Mouse (Mus musculus) megakaryocyte-erythroid progenitor cell, adult 5 weeks (primary cell): ENCODE data around the gene Fgf5. TPM values are rescaled to one million over a fixed set of nuclear protein-coding genes. Genes with fewer than 3 reads are reported as not detected.

ENCODE experiments used
- polyA plus RNA-seq: library from polyadenylated mRNA; stranded (reverse); fragments of >175 nt; gene quantifications from 2 replicates; pipeline ENCODE4 v1.2.3, GENCODE M21; 2012

Fgf5 gene
- not detected in 2 replicates for polyA plus RNA-seq

DNA sequence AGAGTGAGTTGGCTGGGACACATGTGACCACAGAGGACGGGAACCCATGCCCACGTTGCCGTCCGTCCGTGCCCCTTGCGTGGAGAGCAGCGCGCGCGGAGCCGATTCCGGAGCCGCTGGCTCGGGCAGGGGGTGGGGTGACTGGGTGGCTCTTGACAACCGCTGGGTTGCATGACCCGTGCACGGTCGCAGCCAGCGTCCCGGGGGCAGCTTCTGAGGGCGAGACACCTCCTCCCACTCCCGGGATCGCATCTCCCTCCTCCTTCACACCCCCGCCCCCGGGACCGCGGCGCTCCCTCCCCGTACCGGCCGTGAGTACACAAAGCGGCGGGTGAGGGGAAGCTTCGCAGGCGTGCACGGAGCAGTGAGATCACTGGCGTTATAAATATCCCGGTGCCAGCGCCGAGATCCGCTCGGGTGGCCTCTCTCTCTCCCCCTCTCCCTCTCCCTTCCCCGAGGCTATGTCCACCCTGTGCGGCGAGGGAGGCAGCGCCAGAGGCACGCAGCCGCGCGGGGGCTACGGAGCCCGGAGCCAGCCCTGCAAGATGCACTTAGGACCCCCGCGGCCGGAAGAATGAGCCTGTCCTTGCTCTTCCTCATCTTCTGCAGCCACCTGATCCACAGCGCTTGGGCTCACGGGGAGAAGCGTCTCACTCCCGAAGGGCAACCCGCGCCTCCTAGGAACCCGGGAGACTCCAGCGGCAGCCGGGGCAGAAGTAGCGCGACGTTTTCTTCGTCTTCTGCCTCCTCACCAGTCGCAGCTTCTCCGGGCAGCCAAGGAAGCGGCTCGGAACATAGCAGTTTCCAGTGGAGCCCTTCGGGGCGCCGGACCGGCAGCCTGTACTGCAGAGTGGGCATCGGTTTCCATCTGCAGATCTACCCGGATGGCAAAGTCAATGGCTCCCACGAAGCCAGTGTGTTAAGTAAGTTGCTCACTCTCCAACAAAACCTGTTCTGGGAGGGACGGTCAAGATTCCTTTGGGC lies at the start of gene Fgf5:
Gene Fgf5, plus strand, starts transcription at position 347 of the 984 bp plus-strand sequence.

Other genes starting within 250 kb of the Fgf5 start
- 5.0 TPM in 2 replicates for gene Antxr2, start 223.1 kb upstream of the Fgf5 start, polyA plus RNA-seq
- gene Prdm8, start 87.0 kb upstream of the Fgf5 start, polyA plus RNA-seq: 0.05 and 0.09 TPM in 2 replicates
- not detected in 2 replicates for gene Cfap299, start 75.1 kb downstream of the Fgf5 start, polyA plus RNA-seq